Mouse (Mus musculus): ENCODE results near the gene Vav3. TPM values are rescaled to one million over a fixed set of nuclear protein-coding genes. Genes with fewer than 3 reads are reported as not detected.

Vav3 gene
- total and polyA plus RNA-seq, 2 experiments from 2014 or later, result 9.2 to 11.6 TPM

GRCm38 (mm10) chr3:109451966-109452365 lies 111.5 kb downstream of the Vav3 start:
- H3K27me3 ChIP-seq (ENCODE audit: insufficient read depth, low read length), result no peaks in the 10 kb centered on the region
- no peak overlapping the region for H3K27ac ChIP-seq (ENCODE audit: low read depth, low read length)
- no peaks in the 10 kb centered on the region for H3K9me3 ChIP-seq (ENCODE audit: low read length)
- WGBS, result 71% methylated on average over 2 of the region's 2 CpGs
- no peaks in the 10 kb centered on the region for H3K36me3 ChIP-seq (ENCODE audit: insufficient read depth, low read length)
- H3K4me3 ChIP-seq (ENCODE audit: low read depth, low read length), result no peak overlapping the region
- H3K4me1 ChIP-seq (ENCODE audit: insufficient read depth, low read length), result no peaks in the 10 kb centered on the region
- ATAC-seq (ENCODE audit: low FRiP score), result no peak
- no peak for TF ChIP-seq CTCF (IDR thresholded peaks at IDR 0.05)
- no peak overlapping the region for H3K4me2 ChIP-seq (ENCODE audit: low read depth, low read length, poor library complexity, severe bottlenecking)
- DNase-seq (ENCODE audit: low spot score), result no peak
- no peak overlapping the region for H3K9ac ChIP-seq (replicated peaks; ENCODE audit: low read length, poor library complexity, severe bottlenecking)

- Histone ChIP-seq H3K27ac (ENCODE audit: low read depth, low read length) (no peak overlapping the region), H3K4me2 (ENCODE audit: low read depth, low read length, poor library complexity, severe bottlenecking) (no peak overlapping the region), H3K9me3 (ENCODE audit: low read length) (no peaks in the 10 kb centered on the region), H3K4me1 (ENCODE audit: insufficient read depth, low read length) (no peaks in the 10 kb centered on the region), H3K9ac (replicated peaks; ENCODE audit: low read length, poor library complexity, severe bottlenecking) (no peak overlapping the region), H3K4me3 (ENCODE audit: low read depth, low read length) (no peak overlapping the region), H3K27me3 (ENCODE audit: insufficient read depth, low read length) (no peaks in the 10 kb centered on the region), H3K36me3 (ENCODE audit: insufficient read depth, low read length) (no peaks in the 10 kb centered on the region)
- DNase-seq (ENCODE audit: low spot score) (no peak), ATAC-seq (ENCODE audit: low FRiP score) (no peak)
- TF ChIP-seq CTCF (IDR thresholded peaks at IDR 0.05), result no peak
- 77% methylated on average over 1 of the region's 1 CpGs for WGBS
Measured at GRCm38 (mm10) chr3:109454633-109455032, 114.2 kb downstream of the Vav3 start.

- Histone ChIP-seq H3K4me1 (ENCODE audit: insufficient read depth, low read length) (no peaks in the 10 kb centered on the region), H3K27me3 (ENCODE audit: insufficient read depth, low read length) (no peaks in the 10 kb centered on the region), H3K27ac (ENCODE audit: low read depth, low read length) (no peak overlapping the region), H3K4me2 (ENCODE audit: low read depth, low read length, poor library complexity, severe bottlenecking) (no peak overlapping the region), H3K4me3 (ENCODE audit: low read depth, low read length) (no peak overlapping the region), H3K9me3 (ENCODE audit: low read length) (no peaks in the 10 kb centered on the region), H3K9ac (replicated peaks; ENCODE audit: low read length, poor library complexity, severe bottlenecking) (no peak overlapping the region), H3K36me3 (ENCODE audit: insufficient read depth, low read length) (no peaks in the 10 kb centered on the region)
- WGBS, result 77% methylated on average over 1 of the region's 1 CpGs
- ATAC-seq (ENCODE audit: low FRiP score) (no peak), DNase-seq (ENCODE audit: low spot score) (no peak)
- TF ChIP-seq CTCF (IDR thresholded peaks at IDR 0.05), result no peak
Measured at GRCm38 (mm10) chr3:109456340-109456739, 115.9 kb downstream of the Vav3 start.

- H3K4me1 ChIP-seq (ENCODE audit: insufficient read depth, low read length), result no peaks in the 10 kb centered on the region
- H3K27ac ChIP-seq (ENCODE audit: low read depth, low read length), result no peak overlapping the region
- no peak for TF ChIP-seq CTCF (IDR thresholded peaks at IDR 0.05)
- H3K27me3 ChIP-seq (ENCODE audit: insufficient read depth, low read length), result no peaks in the 10 kb centered on the region
- 84% methylated on average over 6 of the region's 6 CpGs for WGBS
- H3K9me3 ChIP-seq (ENCODE audit: low read length), result no peaks in the 10 kb centered on the region
- no peak overlapping the region for H3K4me3 ChIP-seq (ENCODE audit: low read depth, low read length)
- H3K36me3 ChIP-seq (ENCODE audit: insufficient read depth, low read length), result no peaks in the 10 kb centered on the region
- DNase-seq (ENCODE audit: low spot score) (no peak), ATAC-seq (ENCODE audit: low FRiP score) (no peak)
- H3K4me2 ChIP-seq (ENCODE audit: low read depth, low read length, poor library complexity, severe bottlenecking), result no peak overlapping the region
- H3K9ac ChIP-seq (replicated peaks; ENCODE audit: low read length, poor library complexity, severe bottlenecking), result no peak overlapping the region
Measured at GRCm38 (mm10) chr3:109463684-109464083, 123.2 kb downstream of the Vav3 start.

- no peak for ATAC-seq (ENCODE audit: low FRiP score)
Measured at GRCm38 (mm10) chr3:109464600-109464999, 124.1 kb downstream of the Vav3 start.

GRCm38 (mm10) chr3:109466541-109466940 lies 126.1 kb downstream of the Vav3 start:
- no peak overlapping the region for H3K27ac ChIP-seq (ENCODE audit: low read depth, low read length)
- ATAC-seq (ENCODE audit: low FRiP score), result no peak
- no peak for TF ChIP-seq CTCF (IDR thresholded peaks at IDR 0.05)
- H3K27me3 ChIP-seq (ENCODE audit: insufficient read depth, low read length), result no peaks in the 10 kb centered on the region
- no peak overlapping the region for H3K9ac ChIP-seq (replicated peaks; ENCODE audit: low read length, poor library complexity, severe bottlenecking)
- H3K4me1 ChIP-seq (ENCODE audit: insufficient read depth, low read length), result no peaks in the 10 kb centered on the region
- no peaks in the 10 kb centered on the region for H3K36me3 ChIP-seq (ENCODE audit: insufficient read depth, low read length)
- no peak for DNase-seq (ENCODE audit: low spot score)
- no peak overlapping the region for H3K4me3 ChIP-seq (ENCODE audit: low read depth, low read length)
- H3K4me2 ChIP-seq (ENCODE audit: low read depth, low read length, poor library complexity, severe bottlenecking), result no peak overlapping the region
- H3K9me3 ChIP-seq (ENCODE audit: low read length), result no peaks in the 10 kb centered on the region

More at GRCm38 (mm10) chr3:109464600-109464999, 124.1 kb downstream of the Vav3 start:
- Histone ChIP-seq H3K36me3 (ENCODE audit: insufficient read depth, low read length) (no peaks in the 10 kb centered on the region), H3K4me1 (ENCODE audit: insufficient read depth, low read length) (no peaks in the 10 kb centered on the region), H3K27ac (ENCODE audit: low read depth, low read length) (no peak overlapping the region), H3K27me3 (ENCODE audit: insufficient read depth, low read length) (no peaks in the 10 kb centered on the region), H3K9ac (replicated peaks; ENCODE audit: low read length, poor library complexity, severe bottlenecking) (no peak overlapping the region), H3K9me3 (ENCODE audit: low read length) (no peaks in the 10 kb centered on the region), H3K4me3 (ENCODE audit: low read depth, low read length) (no peak overlapping the region), H3K4me2 (ENCODE audit: low read depth, low read length, poor library complexity, severe bottlenecking) (no peak overlapping the region)
- DNase-seq (ENCODE audit: low spot score), result no peak
- 88% methylated on average over 8 of the region's 8 CpGs for WGBS
- TF ChIP-seq CTCF (IDR thresholded peaks at IDR 0.05), result no peak

Data from midbrain, postnatal 0 days (tissue).